Mouse (Mus musculus) brain, embryonic 14.5 days (tissue): ENCODE results near the gene Ptprt.

ENCODE experiments used
- CTCF ChIP-seq: fragments of 200-500 bp; IDR thresholded peaks from 2 replicates; pipeline ENCODE4 v1.5.1; 2012; ENCODE audit warnings: inconsistent platforms, mild to moderate bottlenecking, moderate library complexity, borderline replicate concordance; ENCODE audit not compliant: insufficient read depth, insufficient read length; ENCODE audit errors: extremely low read depth
- POLR2A ChIP-seq: fragments of 200-500 bp; IDR thresholded peaks from 2 replicates; pipeline ENCODE4 v1.6.1; 2012; ENCODE audit warnings: mild to moderate bottlenecking, inconsistent platforms, borderline replicate concordance; ENCODE audit not compliant: poor library complexity, insufficient read depth, insufficient read length, severe bottlenecking; ENCODE audit errors: extremely low read depth

- TF ChIP-seq POLR2A (no peak), CTCF (peak; percentile 48; the same call in 1 of the 2 replicates)
Measured at GRCm38 (mm10) chr2:162512094-162512493, 148.9 kb downstream of the Ptprt start.
